Mouse (Mus musculus) spleen, adult 2 months (tissue): ENCODE data around the gene Rhoq.

Experiments used
- CTCF ChIP-seq: fragments of 200-500 bp; IDR thresholded peaks from 2 replicates; pipeline ENCODE4 v1.5.1; 2011; ENCODE audit warnings: mild to moderate bottlenecking, inconsistent platforms; ENCODE audit not compliant: insufficient read depth, insufficient read length, insufficient replicate concordance; ENCODE audit errors: extremely low read depth
- POLR2A ChIP-seq: fragments of 200-500 bp; IDR thresholded peaks from 2 replicates; pipeline ENCODE4 v1.6.1; 2011; ENCODE audit warnings: low read depth, low read length, inconsistent platforms

- TF ChIP-seq POLR2A = no peak
- no peak for TF ChIP-seq CTCF
Measured at GRCm38 (mm10) chr17:86937497-86938155, 25.3 kb upstream of the Rhoq start.
